Mouse (Mus musculus): ENCODE data around the gene Eva1a.

The Eva1a gene

GRCm38 (mm10) chr6:82066515-82067081 is 25.8 kb downstream of the Eva1a start:
- DNase-seq (ENCODE audit: low read depth) = no peak

GRCm38 (mm10) chr6:82070459-82070858 is 29.6 kb downstream of the Eva1a start:
- no peak for DNase-seq (ENCODE audit: low read depth)

GRCm38 (mm10) chr6:82073011-82073410 is 32.2 kb downstream of the Eva1a start:
- no peak for DNase-seq (ENCODE audit: low read depth)

- DNase-seq (ENCODE audit: low read depth) = no peak
These were observed 32.7 kb downstream of the Eva1a start for GRCm38 (mm10) chr6:82073567-82073966.

- no peak for DNase-seq (ENCODE audit: low read depth)
These were observed 35.5 kb downstream of the Eva1a start for GRCm38 (mm10) chr6:82076364-82076763.

GRCm38 (mm10) chr6:82078875-82079274 is 38.0 kb downstream of the Eva1a start:
- no peak for DNase-seq (ENCODE audit: low read depth)

GRCm38 (mm10) chr6:82083655-82084054 is 42.8 kb downstream of the Eva1a start:
- DNase-seq (ENCODE audit: low read depth) = no peak

- DNase-seq (ENCODE audit: low read depth) = no peak
These were observed 43.4 kb downstream of the Eva1a start for GRCm38 (mm10) chr6:82084235-82084634.

- DNase-seq (ENCODE audit: low read depth) = no peak
These were observed 44.6 kb downstream of the Eva1a start for GRCm38 (mm10) chr6:82085313-82085908.

- no peak for DNase-seq (ENCODE audit: low read depth)
These were observed 47.3 kb downstream of the Eva1a start for GRCm38 (mm10) chr6:82088133-82088532.

- no peak for DNase-seq (ENCODE audit: low read depth)
These were observed 50.9 kb downstream of the Eva1a start for GRCm38 (mm10) chr6:82091773-82092172.

GRCm38 (mm10) chr6:82097705-82098104 is 56.9 kb downstream of the Eva1a start:
- DNase-seq (ENCODE audit: low read depth) = no peak

- DNase-seq (ENCODE audit: low read depth) = no peak
These were observed 57.6 kb downstream of the Eva1a start for GRCm38 (mm10) chr6:82098456-82098855.

- DNase-seq (ENCODE audit: low read depth) = no peak
These were observed 69.6 kb downstream of the Eva1a start for GRCm38 (mm10) chr6:82110473-82110872.

- no peak for DNase-seq (ENCODE audit: low read depth)
These were observed 70.3 kb downstream of the Eva1a start for GRCm38 (mm10) chr6:82111111-82111510.

GRCm38 (mm10) chr6:82111540-82111939 is 70.7 kb downstream of the Eva1a start:
- DNase-seq (ENCODE audit: low read depth) = no peak

- DNase-seq (ENCODE audit: low read depth) = no peak
These were observed 71.6 kb downstream of the Eva1a start for GRCm38 (mm10) chr6:82112127-82113090.

GRCm38 (mm10) chr6:82115335-82115965 is 74.6 kb downstream of the Eva1a start:
- DNase-seq (ENCODE audit: low read depth) = no peak

- DNase-seq (ENCODE audit: low read depth) = no peak
These were observed 75.3 kb downstream of the Eva1a start for GRCm38 (mm10) chr6:82116176-82116575.

GRCm38 (mm10) chr6:82117871-82118270 is 77.0 kb downstream of the Eva1a start:
- no peak for DNase-seq (ENCODE audit: low read depth)

- no peak for DNase-seq (ENCODE audit: low read depth)
These were observed 78.7 kb downstream of the Eva1a start for GRCm38 (mm10) chr6:82119322-82120162.

GRCm38 (mm10) chr6:82125134-82125533 is 84.3 kb downstream of the Eva1a start:
- no peak for DNase-seq (ENCODE audit: low read depth)

Data from c-Kit-positive CD71-negative TER-119-negative erythroid progenitor cells, embryonic 14.5 days (primary cell).